Mouse (Mus musculus) kidney, adult 18-20 months (tissue): ENCODE data around the gene Rnd3.

Source experiments
- DNase-seq: peaks from one replicate; pipeline ENCODE4 v3.0.0; 2021

Gene Rnd3

DNA sequence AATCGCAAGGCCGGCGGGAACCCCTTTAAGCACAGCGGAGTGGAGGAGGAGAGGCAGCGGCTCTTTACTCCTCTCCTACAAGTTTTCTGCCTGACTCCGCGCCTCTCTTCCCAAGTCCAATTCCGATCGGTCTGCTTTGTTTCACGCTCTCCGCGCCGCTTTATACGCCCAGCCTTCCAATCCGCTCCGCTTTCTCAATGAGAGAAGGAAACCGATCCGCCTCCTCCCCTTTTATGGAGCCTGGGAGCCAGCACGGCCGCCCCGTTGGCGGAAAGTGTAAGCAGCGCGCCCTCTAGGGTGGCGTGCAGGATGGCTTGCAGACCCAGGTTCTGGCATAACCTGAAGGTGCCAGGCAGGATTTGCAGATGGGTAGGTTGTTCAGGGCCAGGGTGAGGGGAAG lies at the start of gene Rnd3:
Gene Rnd3 (minus strand): TSS at position 137 of the 400 bp plus-strand sequence.
- peak; percentile 96 for DNase-seq

GRCm38 (mm10) chr2:51192319-51192718 lies 43.4 kb upstream of the Rnd3 start:
- DNase-seq: peak; percentile 5

- DNase-seq: no peak
Observed at GRCm38 (mm10) chr2:51185762-51186161, 36.9 kb upstream of the Rnd3 start.

DNA sequence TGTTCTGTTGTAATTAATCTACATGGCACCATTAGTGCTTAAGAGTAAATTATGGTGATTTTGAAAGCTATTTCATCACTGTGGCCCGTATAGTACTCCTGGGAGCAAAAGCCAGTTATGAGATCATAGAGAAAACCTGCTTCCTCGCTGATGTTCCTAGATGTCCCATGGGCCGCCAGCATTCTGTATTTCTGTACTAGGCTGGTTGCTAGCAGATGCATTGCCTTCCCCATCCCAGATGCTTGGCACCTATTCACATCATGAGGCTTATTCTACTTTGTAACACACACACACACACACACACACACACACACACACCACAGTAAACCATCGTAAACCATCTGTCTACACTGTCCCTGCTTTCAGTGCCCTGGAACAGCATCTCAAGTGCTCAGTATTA lies 34.1 kb upstream of the Rnd3 start:
- no peak for DNase-seq

- DNase-seq: no peak
Observed at GRCm38 (mm10) chr2:51181376-51181775, 32.5 kb upstream of the Rnd3 start.

DNA sequence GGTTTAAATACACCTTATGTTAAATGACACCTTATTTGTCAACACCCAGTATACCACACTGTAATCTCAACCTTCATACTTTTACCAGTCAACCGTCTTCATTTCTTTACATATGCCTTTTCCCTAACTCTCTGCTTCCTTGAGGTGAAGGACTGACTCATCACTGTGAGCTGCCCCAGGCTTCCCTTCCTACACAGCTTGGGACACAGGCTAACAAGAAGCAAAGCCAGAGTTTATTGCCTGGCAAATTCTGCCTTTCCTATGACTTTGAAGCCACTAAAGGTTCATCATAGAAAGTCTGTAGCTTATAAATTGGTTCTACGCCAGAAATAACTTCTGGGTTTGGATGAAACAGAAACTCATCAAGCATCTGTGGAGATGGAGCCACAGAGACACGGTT lies 30.2 kb upstream of the Rnd3 start:
- DNase-seq: no peak

DNA sequence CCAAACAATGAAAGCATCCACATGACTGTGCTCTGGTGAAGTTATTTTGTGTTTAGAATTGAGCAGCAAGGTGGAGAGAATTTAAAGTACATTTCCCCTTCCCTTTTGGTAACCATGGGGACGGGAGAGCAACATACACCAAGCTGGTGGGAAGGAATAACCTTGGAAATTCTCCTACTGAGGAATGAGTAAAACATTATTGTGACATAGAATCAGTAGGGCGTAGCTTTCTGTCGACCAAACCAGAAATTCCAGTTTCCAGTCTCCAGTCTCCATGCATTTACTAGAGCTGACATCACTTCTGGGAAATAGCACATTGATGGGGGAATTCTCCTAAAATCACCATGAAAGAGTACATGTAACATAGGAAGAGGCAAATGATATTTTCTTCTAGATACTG lies 28.7 kb upstream of the Rnd3 start:
- no peak for DNase-seq

DNA sequence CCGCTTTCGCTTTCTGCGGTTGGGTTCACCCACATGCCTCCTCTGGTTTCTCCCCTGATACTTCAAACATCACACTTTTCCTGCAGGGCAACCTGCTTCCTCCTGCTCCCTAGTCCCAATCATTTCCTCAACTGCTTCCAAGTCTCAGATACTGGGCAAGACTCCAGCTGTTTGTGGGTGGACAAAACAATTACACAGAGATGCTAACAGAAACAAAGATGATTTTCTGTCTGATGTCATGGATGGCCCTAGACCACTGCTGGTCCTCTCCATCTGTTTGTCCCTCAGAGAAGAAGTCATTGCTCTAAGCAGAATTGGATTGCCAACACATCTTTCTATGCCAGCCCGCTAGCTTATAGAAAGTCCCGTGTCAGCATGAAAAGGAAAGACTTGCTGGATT lies 26.4 kb upstream of the Rnd3 start:
- DNase-seq: no peak

DNA sequence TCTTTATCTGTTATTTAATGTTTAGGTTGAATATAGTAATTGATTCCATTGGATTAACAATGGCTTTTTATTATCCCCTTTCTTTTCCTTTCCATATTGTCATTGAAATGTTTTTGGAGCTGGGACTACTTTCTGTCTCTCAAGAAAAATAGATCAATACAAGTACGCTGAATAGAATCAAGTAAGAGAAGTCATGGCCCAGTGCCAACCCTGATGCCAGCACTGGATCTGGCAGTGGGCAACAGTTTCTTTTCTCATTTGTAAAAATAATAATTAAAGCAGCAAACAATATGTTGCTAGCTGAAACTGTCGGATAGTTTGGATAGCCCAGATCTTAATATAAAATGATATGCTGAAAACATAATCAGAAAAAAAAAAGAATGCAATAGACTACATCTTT lies 12.2 kb upstream of the Rnd3 start:
- DNase-seq: no peak

DNA sequence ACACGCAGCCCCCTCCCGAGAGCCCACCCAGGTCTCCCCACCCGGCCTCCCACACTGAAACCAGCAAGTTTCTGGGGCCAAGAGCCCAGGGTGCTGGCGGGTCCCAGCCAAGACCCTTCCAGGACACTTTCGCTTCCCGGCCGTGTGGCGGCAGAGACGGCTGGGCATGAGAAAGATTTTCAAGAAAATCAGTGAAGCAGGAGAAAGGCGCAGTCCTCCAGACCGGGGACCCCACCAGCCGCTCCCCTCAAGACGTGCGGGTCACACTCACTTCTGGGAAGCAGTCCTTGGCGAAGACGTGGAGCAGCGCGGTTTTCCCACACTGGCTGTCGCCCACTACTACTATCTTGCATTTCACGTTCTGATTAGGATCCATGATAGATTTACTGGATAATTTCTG lies 457 bp downstream of the Rnd3 start:
- peak; percentile 57 for DNase-seq

GRCm38 (mm10) chr2:51148065-51148407 lies 875 bp downstream of the Rnd3 start:
- DNase-seq: no peak

DNA sequence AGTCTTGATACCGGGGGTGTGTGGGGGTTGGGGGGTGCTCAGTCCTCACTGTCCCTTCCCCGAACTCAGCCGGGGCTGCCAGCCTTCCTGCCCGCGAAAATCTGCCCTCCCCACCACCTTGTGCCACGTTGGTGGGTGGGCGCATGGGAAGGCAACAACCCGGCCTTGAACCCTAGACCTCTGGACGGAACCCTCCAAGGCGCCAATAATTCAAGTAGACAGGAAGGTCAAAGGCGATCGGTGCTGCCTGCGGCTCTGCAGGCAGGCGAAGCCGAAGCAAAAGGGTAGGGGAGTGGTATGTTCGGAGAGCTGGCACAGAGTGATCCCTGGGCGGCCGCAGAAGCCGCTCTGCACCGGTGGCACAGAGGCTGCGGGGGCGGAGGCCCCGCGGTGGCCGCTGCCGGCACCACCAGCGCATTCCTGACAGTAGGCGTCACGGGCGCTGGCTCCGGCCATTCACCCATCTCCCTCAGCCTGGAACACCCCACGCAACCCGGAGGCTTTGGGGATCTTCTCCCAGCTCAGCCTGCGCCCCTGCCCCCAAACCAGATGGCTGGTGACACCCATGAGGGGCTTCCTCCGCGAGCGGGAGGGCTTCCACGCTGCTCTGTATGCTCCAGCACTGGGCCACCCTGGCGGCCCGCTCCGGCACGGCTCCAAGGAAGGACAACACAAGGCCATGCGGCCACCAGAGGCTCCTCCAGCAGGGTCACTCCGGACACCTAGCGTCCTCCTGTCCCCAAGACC lies 1.4 kb downstream of the Rnd3 start:
- DNase-seq: peak; percentile 91

- peak; percentile 84 for DNase-seq
Observed at GRCm38 (mm10) chr2:51146871-51147317, 2.0 kb downstream of the Rnd3 start.

- no peak for DNase-seq
Observed at GRCm38 (mm10) chr2:51145838-51146470, 3.0 kb downstream of the Rnd3 start.

- DNase-seq: no peak
Observed at GRCm38 (mm10) chr2:51144380-51145120, 4.4 kb downstream of the Rnd3 start.

DNA sequence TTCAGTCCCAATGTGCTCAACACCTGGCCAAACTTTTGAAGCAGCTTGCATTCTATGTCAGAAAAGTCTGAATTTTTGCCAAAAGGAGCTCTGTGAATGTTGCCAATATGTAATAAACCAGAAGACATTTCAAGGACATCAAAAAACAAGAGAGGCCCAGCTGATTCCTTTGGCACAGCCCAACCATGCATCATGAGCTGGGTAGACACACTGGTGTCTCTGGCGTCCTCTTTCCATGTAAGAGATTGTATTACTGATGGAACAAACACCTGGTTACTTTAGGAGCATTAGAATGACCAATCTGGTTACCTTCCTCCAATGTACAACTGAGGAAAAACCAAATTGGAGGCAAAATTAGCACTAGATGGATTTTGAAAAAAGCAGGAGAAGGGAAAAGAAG lies 6.5 kb downstream of the Rnd3 start:
- DNase-seq: no peak

GRCm38 (mm10) chr2:51141345-51141744 lies 7.6 kb downstream of the Rnd3 start:
- no peak for DNase-seq

- DNase-seq: peak; percentile 31
Observed at GRCm38 (mm10) chr2:51140486-51140885, 8.4 kb downstream of the Rnd3 start.

- DNase-seq: no peak
Observed at GRCm38 (mm10) chr2:51139912-51140446, 8.9 kb downstream of the Rnd3 start.

DNA sequence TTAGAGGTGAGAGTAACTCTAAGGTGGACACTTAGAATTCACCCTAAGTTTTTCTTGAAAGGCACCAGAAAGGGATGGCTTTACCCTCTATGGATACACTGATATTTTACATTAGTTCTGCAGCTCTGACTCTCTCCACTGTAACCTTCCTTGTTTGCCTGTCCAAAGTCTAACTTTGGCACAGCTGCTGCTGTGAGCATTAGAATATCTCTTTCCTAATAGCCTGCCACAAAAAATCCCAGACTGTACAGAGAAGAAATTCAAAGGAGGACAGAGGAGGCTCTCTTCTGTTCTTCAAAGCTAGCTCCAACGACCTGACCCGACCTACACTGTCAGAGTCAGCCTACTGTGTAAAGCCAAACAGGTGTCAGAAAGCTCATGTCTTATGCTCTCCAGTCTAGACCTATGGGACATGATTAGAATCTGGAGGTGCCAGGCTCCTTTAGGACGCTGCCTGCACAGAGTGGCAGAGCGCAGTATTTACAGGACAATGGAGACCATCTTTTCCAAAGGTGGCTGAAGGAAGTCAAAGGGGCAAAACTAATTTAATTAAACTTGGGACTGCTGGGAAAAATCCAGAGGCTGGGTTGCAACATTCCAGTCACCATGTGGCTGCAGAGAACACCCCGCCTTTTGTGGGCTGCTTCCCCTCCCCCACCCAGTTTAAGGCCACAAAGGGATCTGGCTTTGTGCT lies 9.5 kb downstream of the Rnd3 start:
- DNase-seq: peak; percentile 41

GRCm38 (mm10) chr2:51137726-51138125 lies 11.2 kb downstream of the Rnd3 start:
- no peak for DNase-seq

GRCm38 (mm10) chr2:51132181-51132580 lies 16.7 kb downstream of the Rnd3 start:
- no peak for DNase-seq

DNA sequence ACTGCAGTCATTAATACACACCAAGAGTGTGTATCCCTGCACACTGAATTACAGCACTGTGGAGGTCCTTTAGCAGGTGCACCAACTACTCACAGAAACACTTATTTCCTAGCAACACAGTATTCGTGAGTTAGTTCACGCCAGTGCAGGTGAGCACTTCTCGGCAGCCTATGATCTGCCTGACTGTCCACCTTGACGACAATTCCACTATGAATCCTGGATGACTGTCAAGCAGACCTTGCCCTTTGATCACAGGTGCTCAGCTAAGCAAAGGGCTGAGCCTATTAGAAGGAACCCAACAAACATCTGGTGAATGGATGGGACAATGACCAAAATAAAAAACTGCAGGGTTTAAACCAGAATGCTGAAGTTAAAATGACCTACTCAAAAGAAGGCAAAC lies 20.8 kb downstream of the Rnd3 start:
- DNase-seq: peak; percentile 35
